Mouse (Mus musculus) hindbrain, embryonic 10.5 days (tissue): ENCODE data around the gene Rpgrip1. TPM values are rescaled to one million over a fixed set of nuclear protein-coding genes. Genes with fewer than 3 reads are reported as not detected.
"Not testable (repeated sequence)": the region's sequence is repeated elsewhere in the genome, so short reads cannot be mapped to it uniquely, and the experiment has no call there.

Experiments
- DNase-seq: peaks from one replicate; pipeline ENCODE4 v3.0.0-alpha.2; 2017; ENCODE audit warnings: low spot score
- H3K27ac ChIP-seq: fragments of 300-500 bp; sonication (generic); 2 replicates; pipeline ENCODE4 v1.5.1; 2016; ENCODE audit warnings: mild to moderate bottlenecking, moderate library complexity
- H3K27me3 ChIP-seq: fragments of 300-500 bp; sonication (generic); 2 replicates; pipeline ENCODE4 v1.6.1; 2016; ENCODE audit warnings: mild to moderate bottlenecking; ENCODE audit not compliant: poor library complexity, insufficient read depth, severe bottlenecking
- H3K36me3 ChIP-seq: fragments of 300-500 bp; sonication (generic); 2 replicates; pipeline ENCODE4 v1.6.1; 2016; ENCODE audit warnings: mild to moderate bottlenecking, moderate library complexity
- H3K4me1 ChIP-seq: fragments of 300-500 bp; sonication (generic); replicated peaks from 2 replicates; pipeline ENCODE4 v1.6.1; 2016; ENCODE audit warnings: mild to moderate bottlenecking
- H3K4me3 ChIP-seq: fragments of 300-500 bp; sonication (generic); 2 replicates; pipeline ENCODE4 v1.5.1; 2016; ENCODE audit warnings: mild to moderate bottlenecking, moderate library complexity
- H3K9me3 ChIP-seq: fragments of 300-500 bp; sonication (generic); 2 replicates; pipeline ENCODE4 v1.6.1; 2016; ENCODE audit warnings: mild to moderate bottlenecking, moderate library complexity
- WGBS: fragments of 180-500 bp; shearing (Covaris S2); methylation state at CpG from one replicate; pipeline ENCODE4 v1.1.7; 2016; 5-methylcytosine and 5-hydroxymethylcytosine counted together
- polyA plus RNA-seq: library from polyadenylated mRNA; unstranded; fragments of >200 nt; fragmentation: Nextera tagmentation; extraction: Ambion mirVana; gene quantifications from 2 replicates; pipeline ENCODE4 v1.2.1, GENCODE M21; 2016

Gene Rpgrip1
- polyA plus RNA-seq = 83.0 and 112 TPM in 2 replicates

- no peak for DNase-seq
- no peaks in the 10 kb centered on the region for H3K27me3 ChIP-seq
- no peaks in the 10 kb centered on the region for H3K4me1 ChIP-seq
- H3K9me3 ChIP-seq = no peaks in the 10 kb centered on the region
- H3K36me3 ChIP-seq = no peaks in the 10 kb centered on the region
- no peak within 1 kb of the TSS for H3K27ac ChIP-seq
- no peak within 1 kb of the TSS for H3K4me3 ChIP-seq
- WGBS = 88% methylated on average over 4 of the region's 4 CpGs
Observed at GRCm38 (mm10) chr14:52110346-52110745, at the start of gene Rpgrip1. Rpgrip1 (plus strand) TSS chr14:52110704.

DNA sequence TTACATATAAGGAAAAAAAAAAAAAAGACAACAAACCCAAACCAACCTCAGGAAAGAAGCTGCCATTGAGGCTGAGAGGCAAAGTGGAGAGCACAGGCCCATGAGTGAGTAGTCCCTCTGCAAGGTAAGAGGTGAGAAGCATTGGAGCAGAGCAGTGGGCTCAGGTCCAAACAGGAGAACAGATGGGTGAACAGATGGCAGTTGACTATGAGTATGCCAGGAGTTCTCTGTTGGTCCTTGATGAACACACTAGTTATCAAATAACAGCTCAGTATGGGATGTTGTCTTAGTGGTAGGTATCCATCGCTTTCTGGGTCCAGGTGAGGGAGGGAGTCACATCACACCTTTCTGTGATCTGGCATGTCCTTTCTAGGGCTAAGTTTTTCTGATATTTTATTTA, 49.7 kb upstream of the Rpgrip1 start:
- Histone ChIP-seq H3K36me3 (no peaks in the 10 kb centered on the region), H3K27ac (no peak overlapping the region), H3K9me3 (no peaks in the 10 kb centered on the region), H3K4me1 (no peaks in the 10 kb centered on the region), H3K4me3 (no peak overlapping the region), H3K27me3 (no peaks in the 10 kb centered on the region)
- DNase-seq = no peak
- WGBS = 82% methylated on average over 1 of the region's 1 CpGs

DNA sequence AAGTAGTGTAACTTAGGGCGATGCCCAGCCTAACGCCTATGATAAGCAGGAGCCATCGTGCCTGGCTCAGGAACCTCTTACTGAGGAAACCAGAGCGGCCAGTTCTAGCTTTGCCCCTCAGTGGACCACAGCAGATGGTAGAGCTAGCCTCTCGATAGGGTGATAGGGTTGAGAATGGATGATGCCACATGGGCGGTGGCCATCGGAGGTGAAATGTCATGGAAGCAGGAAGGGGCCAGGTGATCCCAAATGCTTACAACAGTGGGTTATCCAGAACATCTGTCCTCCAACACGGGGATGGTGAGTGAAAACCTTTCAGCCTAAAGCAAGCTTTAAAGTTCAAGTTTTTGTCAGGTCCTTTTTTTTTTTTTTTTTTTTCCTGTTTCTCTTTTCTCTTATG, 48.7 kb upstream of the Rpgrip1 start:
- Histone ChIP-seq H3K4me1 (no peaks in the 10 kb centered on the region), H3K36me3 (no peaks in the 10 kb centered on the region), H3K9me3 (no peaks in the 10 kb centered on the region), H3K27me3 (no peaks in the 10 kb centered on the region), H3K27ac (no peak overlapping the region), H3K4me3 (no peak overlapping the region)
- 87% methylated on average over 8 of the region's 8 CpGs for WGBS
- no peak for DNase-seq

GRCm38 (mm10) chr14:52066135-52066534, 44.4 kb upstream of the Rpgrip1 start:
- no peak for DNase-seq
- WGBS = 58% methylated on average over 4 of the region's 4 CpGs
- no peak overlapping the region for H3K4me3 ChIP-seq
- H3K36me3 ChIP-seq = peaks cover 13% of the 10 kb centered on the region
- H3K27me3 ChIP-seq = no peaks in the 10 kb centered on the region
- H3K9me3 ChIP-seq = no peaks in the 10 kb centered on the region
- no peak overlapping the region for H3K27ac ChIP-seq
- H3K4me1 ChIP-seq = no peaks in the 10 kb centered on the region

DNA sequence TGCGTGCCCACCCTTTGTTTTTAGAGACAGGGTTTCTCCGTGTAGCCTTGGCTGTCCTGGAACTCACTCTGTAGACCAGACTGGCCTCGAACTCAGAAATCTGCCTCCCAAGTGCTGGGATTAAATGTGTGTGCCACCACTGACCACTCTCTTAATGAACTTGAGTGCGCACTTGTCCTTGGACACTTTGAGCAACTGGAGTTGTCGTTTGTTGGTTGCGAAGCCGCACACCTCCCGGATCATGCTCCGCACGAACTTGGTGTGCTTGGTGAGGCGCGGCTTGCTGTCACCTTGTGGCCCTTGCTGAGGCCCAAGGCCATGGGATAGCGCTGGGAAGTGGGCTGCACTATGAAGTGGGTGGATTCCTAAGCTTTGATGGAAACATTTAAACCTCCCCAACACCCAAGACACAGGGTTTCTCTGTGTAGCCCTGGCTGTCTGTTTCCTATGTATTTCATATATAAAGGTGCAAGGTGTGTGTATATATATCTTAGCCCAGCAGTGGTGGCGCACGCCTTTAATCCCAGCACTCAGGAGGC, 38.8 kb upstream of the Rpgrip1 start:
- Histone ChIP-seq H3K9me3 (no peaks in the 10 kb centered on the region), H3K27me3 (no peaks in the 10 kb centered on the region), H3K4me1 (no peaks in the 10 kb centered on the region), H3K36me3 (peaks cover 68% of the 10 kb centered on the region), H3K4me3 (no peak overlapping the region), H3K27ac (no peak overlapping the region)
- DNase-seq = no peak
- WGBS = 94% methylated on average over 15 of the region's 15 CpGs

DNA sequence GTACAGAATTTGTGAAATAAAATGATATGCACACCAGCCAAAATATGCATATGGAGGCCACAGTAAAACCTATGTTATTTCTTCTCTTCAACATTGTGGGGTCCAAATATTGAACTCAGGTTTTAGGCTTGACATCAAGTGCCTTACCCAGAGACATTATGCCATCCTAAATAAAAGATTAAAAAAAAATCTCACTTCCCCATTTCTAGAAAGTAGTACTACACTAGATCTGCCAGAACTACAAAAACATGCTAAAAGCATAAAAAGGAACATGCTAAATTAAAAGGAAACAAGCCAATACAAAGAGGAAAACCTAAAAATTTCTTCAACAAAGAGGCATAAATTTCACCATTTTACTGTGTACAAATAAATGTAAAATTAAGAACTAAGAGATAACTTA, 27.4 kb upstream of the Rpgrip1 start:
- no peak for DNase-seq
- Histone ChIP-seq H3K4me3 (no peak overlapping the region), H3K27me3 (no peaks in the 10 kb centered on the region), H3K9me3 (no peaks in the 10 kb centered on the region), H3K36me3 (peaks cover 100% of the 10 kb centered on the region), H3K27ac (no peak overlapping the region), H3K4me1 (no peaks in the 10 kb centered on the region)

- no peaks in the 10 kb centered on the region for H3K9me3 ChIP-seq
- WGBS = 91% methylated on average over 1 of the region's 1 CpGs
Observed at GRCm38 (mm10) chr14:52094533-52094932, 16.0 kb upstream of the Rpgrip1 start.

GRCm38 (mm10) chr14:52097191-52097590, 13.3 kb upstream of the Rpgrip1 start:
- not testable (repeated sequence) for H3K27me3 ChIP-seq, H3K4me3 ChIP-seq, H3K9me3 ChIP-seq, H3K27ac ChIP-seq, DNase-seq
- Histone ChIP-seq H3K36me3 (peaks cover 84% of the 10 kb centered on the region), H3K4me1 (peaks cover 24% of the 10 kb centered on the region)
- 97% methylated on average over 3 of the region's 3 CpGs for WGBS

More at GRCm38 (mm10) chr14:52094533-52094932, 16.0 kb upstream of the Rpgrip1 start:
- H3K27me3 ChIP-seq = no peaks in the 10 kb centered on the region
- H3K4me3 ChIP-seq = no peak overlapping the region
- no peak for DNase-seq
- peaks cover 86% of the 10 kb centered on the region for H3K36me3 ChIP-seq
- H3K27ac ChIP-seq = no peak overlapping the region
- H3K4me1 ChIP-seq = no peaks in the 10 kb centered on the region

GRCm38 (mm10) chr14:52098387-52098786, 12.1 kb upstream of the Rpgrip1 start:
- not testable (repeated sequence) for DNase-seq, H3K27ac ChIP-seq, H3K27me3 ChIP-seq, H3K4me3 ChIP-seq, H3K9me3 ChIP-seq
- 91% methylated on average over 3 of the region's 3 CpGs for WGBS
- Histone ChIP-seq H3K36me3 (peaks cover 74% of the 10 kb centered on the region), H3K4me1 (peaks cover 30% of the 10 kb centered on the region)

GRCm38 (mm10) chr14:52099563-52099962, 10.9 kb upstream of the Rpgrip1 start:
- H3K4me1 ChIP-seq = peaks cover 33% of the 10 kb centered on the region
- no peak overlapping the region for H3K4me3 ChIP-seq
- H3K27ac ChIP-seq = no peak overlapping the region
- DNase-seq = no peak
- peaks cover 67% of the 10 kb centered on the region for H3K36me3 ChIP-seq
- no peaks in the 10 kb centered on the region for H3K9me3 ChIP-seq
- 91% methylated on average over 2 of the region's 2 CpGs for WGBS
- H3K27me3 ChIP-seq = no peaks in the 10 kb centered on the region

GRCm38 (mm10) chr14:52100170-52100960, 10.1 kb upstream of the Rpgrip1 start:
- WGBS = 85% methylated on average over 5 of the region's 5 CpGs

DNA sequence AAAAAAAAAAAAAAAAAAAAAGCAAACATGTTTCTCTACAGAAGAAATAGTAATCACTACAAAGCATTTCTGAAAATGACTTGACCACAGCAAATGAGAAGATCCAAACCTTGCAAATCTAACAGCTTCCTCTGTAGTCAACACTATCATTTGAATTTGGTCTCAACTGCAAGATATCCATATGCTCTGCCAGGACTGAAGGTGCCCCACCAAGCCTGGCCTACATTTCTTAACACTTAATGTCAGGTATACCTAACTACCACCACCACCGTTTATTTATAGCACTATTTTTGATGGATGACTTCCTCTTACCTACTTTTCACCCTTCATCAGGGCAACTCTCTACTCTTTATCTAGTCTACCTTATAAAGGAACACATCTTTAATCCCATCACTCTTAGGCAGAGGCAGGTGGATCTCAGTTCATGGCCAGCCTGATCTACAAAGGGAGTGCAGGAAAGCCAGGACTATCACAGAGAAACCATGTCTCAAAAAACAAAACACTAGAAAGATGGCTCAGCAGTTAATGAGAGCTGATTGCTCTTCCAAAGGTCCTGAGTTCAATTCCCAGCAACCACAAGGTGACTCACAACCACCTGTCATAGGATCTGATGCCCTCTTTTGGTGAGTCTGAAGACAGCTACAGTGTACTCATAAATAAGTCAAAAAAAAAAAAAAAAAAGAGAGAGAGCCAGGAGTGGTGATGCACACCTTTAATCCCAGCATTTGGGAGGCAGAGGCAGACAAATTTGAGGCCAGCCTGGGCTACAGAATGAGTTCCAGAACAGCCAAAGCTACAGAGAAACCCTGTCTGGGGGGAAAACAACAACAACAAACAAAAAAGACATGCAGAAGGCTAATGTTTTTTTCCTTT, 9.0 kb upstream of the Rpgrip1 start:
- peaks cover 34% of the 10 kb centered on the region for H3K4me1 ChIP-seq
- H3K36me3 ChIP-seq = peaks cover 47% of the 10 kb centered on the region
- 98% methylated on average over 1 of the region's 1 CpGs for WGBS
- no peaks in the 10 kb centered on the region for H3K9me3 ChIP-seq
- no peaks in the 10 kb centered on the region for H3K27me3 ChIP-seq
- H3K4me3 ChIP-seq = peak overlapping the region; percentile 93
- DNase-seq = no peak
- no peak overlapping the region for H3K27ac ChIP-seq

More at GRCm38 (mm10) chr14:52100170-52100960, 10.1 kb upstream of the Rpgrip1 start:
- Histone ChIP-seq H3K4me1 (peaks cover 34% of the 10 kb centered on the region), H3K27me3 (no peaks in the 10 kb centered on the region), H3K9me3 (no peaks in the 10 kb centered on the region), H3K27ac (no peak overlapping the region), H3K4me3 (peak overlapping the region; percentile 93), H3K36me3 (peaks cover 59% of the 10 kb centered on the region)
- DNase-seq = no peak

DNA sequence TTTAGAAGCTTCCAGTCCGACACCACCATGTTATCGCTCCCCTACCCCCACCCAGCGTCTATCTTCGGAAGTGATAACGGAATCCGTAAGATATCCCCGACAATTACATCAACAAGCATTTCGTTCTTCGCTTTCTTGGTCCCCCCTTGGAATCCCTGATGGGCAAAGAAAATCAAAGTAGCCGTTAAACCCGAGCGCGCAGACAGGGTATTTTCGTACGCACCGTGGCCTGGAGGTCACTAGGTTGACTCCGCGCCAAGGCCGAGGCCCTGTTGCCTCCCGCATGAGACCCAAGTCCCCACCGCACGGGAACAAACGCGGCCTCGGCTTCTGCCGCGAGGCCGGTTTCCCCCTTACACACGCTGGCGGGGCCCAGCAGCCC, 7.0 kb upstream of the Rpgrip1 start:
- under 1% methylated on average over 30 of the region's 30 CpGs for WGBS
- no peak for DNase-seq
- peak overlapping the region; percentile 99 for H3K27ac ChIP-seq

More for the DNA sequence above, 7.0 kb upstream of the Rpgrip1 start:
- Histone ChIP-seq H3K36me3 (peaks cover 37% of the 10 kb centered on the region), H3K4me1 (peaks cover 34% of the 10 kb centered on the region), H3K4me3 (peak overlapping the region; percentile 93), H3K9me3 (no peaks in the 10 kb centered on the region), H3K27me3 (no peaks in the 10 kb centered on the region)
